Mouse (Mus musculus): Measurements from ENCODE around the gene Prkca.

The Prkca gene

DNA sequence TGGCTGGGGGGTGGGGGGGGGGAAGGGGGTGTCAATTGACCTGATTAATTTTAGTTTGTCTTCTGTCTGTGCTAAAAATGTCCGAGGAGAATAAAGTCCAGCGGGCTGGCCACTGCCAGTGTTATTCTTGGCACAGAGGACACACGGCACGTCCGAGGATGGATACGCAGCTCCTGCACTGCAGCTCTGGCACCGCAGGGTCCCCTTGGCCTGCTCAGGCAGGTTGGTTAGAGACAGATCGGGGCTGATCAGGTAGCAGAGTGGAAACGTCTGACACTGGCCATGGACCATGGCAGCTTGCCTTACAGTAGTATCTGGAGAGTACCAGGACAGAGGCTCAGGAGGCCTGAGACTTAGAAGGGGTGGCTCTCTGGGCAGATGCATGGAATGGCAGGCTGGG is 393.5 kb downstream of the Prkca start:
- DNase-seq (ENCODE audit: low read depth, low spot score): no peak

DNA sequence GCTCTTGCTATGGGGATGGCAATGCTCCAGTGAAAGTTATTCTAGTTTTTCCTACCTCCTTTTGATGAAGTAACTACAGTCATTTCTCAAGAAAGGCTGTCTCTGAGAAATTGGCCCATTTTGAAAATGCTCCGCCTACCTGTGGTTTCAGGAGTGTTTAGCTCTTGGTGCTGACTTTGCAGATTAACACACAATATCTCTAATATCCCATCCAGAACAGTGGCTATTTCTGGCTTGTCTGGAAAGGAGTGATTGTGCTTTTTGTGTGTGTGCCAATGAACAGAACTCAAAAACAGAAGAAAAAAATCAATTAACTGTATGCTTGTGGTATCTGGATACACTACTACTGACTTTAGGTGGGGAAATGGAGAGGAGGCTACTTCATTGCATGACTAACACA is 395.8 kb downstream of the Prkca start:
- DNase-seq (ENCODE audit: low read depth, low spot score): no peak

- no peak for DNase-seq (ENCODE audit: low read depth, low spot score)
These were observed 396.9 kb downstream of the Prkca start for GRCm38 (mm10) chr11:107946823-107947222.

DNA sequence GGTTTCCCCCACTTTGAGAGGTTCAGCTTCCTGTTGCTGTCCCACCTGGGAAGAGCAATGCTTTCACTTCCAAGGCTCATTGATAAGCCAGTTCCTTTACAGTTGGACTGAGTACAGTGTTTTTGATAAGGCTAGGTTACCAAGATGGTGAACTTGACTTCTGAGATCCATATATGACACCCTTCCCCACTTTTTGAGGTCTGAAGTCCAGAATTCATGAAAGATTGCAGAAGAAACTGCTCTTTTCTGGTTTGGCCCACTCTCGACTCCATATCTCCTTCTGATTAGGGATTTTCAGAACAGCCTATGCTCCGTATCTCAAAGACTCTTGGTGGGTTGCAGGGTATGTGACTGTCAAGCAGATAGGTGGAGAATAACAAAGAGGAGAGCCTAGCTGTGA is 406.8 kb downstream of the Prkca start:
- DNase-seq (ENCODE audit: low read depth, low spot score): no peak

DNA sequence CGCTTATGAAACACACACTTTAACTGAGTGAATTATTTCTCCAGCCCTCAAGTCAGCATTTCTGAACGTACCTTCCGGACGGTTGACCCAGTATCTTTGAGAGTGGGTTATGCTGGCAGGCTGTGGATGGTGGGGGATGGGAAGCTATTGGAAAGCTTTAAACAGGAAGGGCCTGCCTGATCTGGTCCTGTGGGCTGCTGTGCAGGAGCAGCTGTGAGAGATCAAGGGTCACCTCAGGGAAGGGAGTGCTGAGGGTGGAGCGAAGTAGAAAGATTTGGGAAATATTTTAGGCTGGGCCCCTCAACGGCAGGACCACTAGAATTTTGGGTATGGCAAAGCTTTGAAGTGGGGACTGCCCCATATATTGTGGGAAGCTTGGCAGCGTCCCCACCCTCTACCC is 412.0 kb downstream of the Prkca start:
- no peak for DNase-seq (ENCODE audit: low read depth, low spot score)

DNA sequence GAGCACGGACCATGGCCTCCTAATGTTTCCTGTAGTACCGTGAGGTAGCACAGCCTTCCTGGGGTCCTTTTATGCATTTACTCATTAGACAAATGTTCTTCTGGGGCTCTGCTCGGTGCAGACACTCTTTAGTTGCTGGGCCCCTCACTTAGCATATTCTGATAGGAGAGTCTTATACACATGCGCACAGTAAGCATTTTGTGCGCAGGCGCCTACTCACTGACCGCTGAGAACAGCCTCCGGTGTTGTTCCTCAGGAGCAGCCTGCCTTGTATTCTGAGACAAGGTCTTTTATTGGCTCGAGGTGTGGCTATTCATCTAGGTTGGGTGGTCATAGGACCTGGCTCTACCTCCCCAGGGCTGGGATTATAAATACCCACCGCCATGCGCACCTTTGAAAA is 412.4 kb downstream of the Prkca start:
- DNase-seq (ENCODE audit: low read depth, low spot score): peak; percentile 92

DNA sequence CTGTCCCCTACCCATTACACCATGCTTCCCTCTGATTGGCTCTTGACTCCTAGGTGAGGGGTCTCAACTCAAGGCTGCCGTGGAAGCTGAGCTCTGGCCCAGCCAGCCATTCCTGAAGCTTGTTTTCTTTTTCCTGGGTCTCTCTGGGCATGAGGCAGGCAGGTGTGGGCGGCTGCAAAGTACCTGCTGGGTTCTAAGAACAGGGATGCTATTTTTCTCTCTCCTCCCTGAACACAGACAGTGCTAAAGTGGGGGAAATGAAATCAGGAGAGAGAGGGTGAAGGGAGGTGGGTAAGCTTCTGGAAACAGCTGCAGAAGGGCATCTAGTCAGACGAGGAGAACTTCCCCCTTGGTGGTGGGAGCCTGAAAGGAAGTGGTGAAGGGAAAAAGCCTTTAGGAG is 414.0 kb downstream of the Prkca start:
- DNase-seq (ENCODE audit: low read depth, low spot score): no peak

DNA sequence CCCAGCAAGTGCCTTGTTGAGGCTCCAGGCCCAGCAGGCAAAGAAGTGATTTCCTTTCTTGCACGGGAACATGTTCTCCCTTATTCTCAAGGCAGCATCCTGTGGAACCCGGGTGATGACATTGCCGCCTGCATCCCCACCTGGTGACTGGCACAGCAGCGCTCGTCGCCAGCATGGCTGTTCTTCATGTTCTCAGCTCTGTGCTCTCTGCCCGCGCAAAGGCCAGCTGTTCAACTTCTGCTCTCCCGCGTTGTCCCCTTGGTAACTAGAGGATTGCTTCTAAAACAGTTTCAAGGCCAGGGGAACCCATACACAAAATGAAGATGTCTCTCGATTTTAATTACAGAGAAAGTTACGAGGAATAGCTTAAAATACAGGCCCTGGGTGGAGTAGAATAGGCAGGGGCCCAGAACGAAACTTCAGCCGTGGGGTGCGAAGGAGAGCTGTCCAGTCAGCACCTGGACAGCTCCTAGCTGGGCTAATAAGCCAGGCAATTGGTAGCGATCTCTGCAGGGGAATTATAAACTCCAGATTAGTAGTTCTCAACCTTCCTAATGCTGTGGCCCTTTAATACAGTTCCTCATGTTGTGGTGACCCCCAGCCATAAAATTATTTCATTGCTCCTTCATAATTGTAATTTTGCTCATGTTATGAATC is 423.7 kb downstream of the Prkca start:
- peak; percentile 50 for DNase-seq (ENCODE audit: low read depth, low spot score)

GRCm38 (mm10) chr11:107917721-107918235 is 425.9 kb downstream of the Prkca start:
- no peak for DNase-seq (ENCODE audit: low read depth, low spot score)

GRCm38 (mm10) chr11:107914634-107915226 is 429.0 kb downstream of the Prkca start, which contains the start of gene Cacng5:
TSS of gene Cacng5 (minus strand) at chr11:107915055.
- peak; percentile 49 for DNase-seq (ENCODE audit: low read depth, low spot score)

DNA sequence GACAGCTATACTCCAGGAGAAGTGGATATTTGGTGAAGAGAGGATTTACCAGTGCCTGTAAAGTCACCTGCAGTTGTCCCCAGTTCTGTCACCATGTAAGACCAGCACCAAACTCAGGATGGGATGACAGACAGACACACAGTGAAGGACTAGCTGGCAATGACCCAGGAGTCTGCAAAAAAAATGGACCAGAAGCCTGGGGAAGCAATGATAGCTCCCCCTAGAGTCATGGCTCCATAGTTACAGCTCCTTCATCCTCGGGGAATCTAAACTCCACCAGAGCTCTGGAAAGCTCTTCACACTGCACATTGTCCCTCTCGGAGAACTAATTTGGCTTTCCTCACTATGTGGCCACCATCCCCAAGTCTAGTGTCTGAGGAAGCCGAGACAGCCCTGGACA is 430.4 kb downstream of the Prkca start:
- DNase-seq (ENCODE audit: low read depth, low spot score): peak; percentile 32

- no peak for DNase-seq (ENCODE audit: low read depth, low spot score)
These were observed 438.4 kb downstream of the Prkca start for GRCm38 (mm10) chr11:107905364-107905763.

DNA sequence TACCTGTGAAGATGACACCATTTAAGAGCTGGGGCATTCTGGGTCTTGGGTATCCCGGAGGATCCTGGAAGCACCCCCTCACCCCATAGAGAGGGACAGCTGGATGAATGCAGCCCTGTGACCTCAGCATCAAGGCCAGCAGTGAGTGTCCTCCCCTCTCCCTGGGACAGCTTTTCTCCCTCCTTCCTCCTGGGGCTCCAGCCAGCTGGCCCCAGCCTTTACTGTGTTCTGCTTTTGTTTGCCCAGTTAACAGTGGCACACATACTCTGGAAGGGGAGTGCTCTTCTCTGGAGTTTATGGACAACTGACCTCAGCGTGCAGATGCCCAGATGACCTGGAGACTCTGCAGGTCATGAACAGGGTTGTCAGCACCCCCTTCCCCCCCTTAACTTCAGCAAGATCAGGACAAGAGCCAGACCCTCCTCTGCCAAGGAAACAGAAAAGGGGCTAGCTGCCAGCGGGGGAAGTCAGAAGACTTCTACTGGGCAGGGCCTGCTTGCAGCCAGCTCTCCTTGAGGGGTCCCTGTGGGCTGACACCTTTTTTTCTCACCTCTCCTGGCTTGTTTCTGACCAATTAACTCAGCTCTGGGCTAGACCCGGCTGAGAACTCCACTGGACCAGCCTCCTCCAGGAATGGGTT is 439.6 kb downstream of the Prkca start:
- DNase-seq (ENCODE audit: low read depth, low spot score): no peak

DNA sequence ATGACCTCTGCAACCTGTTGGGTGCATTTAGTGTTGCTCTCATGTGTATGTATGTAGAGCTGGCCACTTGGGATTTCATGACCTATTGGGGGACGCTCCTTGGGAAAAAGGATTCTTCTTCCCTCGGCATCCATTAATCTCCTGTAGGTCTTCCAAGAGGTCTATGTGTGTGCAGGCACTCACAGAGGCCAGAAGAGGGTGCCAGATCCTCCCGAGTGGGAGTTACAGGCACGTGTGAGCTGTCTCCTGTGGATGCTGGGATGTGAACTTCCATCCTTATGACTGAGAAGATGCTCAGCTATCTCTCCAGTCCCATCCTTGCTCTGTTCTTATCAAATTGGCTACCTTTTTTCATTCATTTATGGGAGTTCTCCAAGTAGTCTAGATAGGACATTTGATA is 443.3 kb downstream of the Prkca start:
- peak; percentile 83 for DNase-seq (ENCODE audit: low read depth, low spot score)

DNA sequence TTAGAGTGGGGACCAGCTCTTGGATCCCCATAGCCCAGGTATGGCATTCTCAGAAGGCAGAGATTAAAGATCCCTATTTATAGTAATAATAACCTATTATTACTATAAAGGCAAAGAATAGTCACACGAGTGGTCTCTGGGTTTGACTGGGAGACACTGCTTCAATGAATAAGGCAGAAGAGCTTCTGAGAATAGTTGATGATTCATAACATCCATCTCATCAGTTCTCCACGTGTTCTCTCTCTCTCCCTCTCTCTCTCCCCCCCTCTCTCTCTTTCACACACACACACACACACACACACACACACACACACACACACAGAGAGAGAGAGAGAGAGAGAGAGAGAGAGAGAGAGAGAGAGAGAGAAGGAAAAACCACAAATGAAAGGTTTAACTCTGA is 445.0 kb downstream of the Prkca start:
- DNase-seq (ENCODE audit: low read depth, low spot score): no peak

- no peak for DNase-seq (ENCODE audit: low read depth, low spot score)
These were observed 448.1 kb downstream of the Prkca start for GRCm38 (mm10) chr11:107895635-107896034.

DNA sequence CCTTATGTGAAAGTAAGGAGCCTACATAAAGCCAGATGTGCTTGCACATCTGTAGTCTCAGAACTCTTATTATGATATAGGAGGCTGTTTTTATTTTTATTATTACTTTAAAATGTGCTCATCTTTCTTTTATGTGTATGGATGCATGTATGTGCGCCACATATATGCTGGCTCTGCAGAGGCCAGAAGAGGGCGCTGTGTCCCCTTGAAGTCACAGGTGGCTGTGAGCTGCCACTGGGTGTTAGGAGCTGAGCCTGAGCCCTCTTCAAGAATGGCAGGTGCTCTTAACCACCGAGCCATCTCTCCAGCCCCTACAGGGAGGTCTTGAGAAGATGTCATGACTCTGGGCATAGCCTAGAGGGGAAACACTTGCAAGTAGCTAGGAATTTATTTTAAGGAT is 452.4 kb downstream of the Prkca start:
- peak; percentile 53 for DNase-seq (ENCODE audit: low read depth, low spot score)

- peak; percentile 52 for DNase-seq (ENCODE audit: low read depth, low spot score)
These were observed 456.4 kb downstream of the Prkca start for GRCm38 (mm10) chr11:107887342-107887741.

All from R1 (cell line).